In genomic region chr2:75964972-75965371, GRCm38 (mm10) we compare ENCODE assay signal across 7 mouse cellular contexts. TPM values are rescaled to one million over a fixed set of nuclear protein-coding genes. Genes with fewer than 3 reads are reported as not detected.
A peak's percentile ranks its signal among the peaks of the same experiment; 100 is the strongest.
DNase-seq lines count a peak whose midpoint lies in the region; ATAC-seq lines count a peak whose summit lies in the region.

No protein-coding gene starts in this region.

- no peak; the same call in 1 of the 2 replicates for ATAC-seq in hindbrain, embryonic 14.5 days (ENCODE audit: low FRiP score)

- no peak overlapping the region for H3K4me3 ChIP-seq in hindbrain, embryonic 14.5 days (replicated peaks; ENCODE audit: low read length)

- H3K9ac ChIP-seq in hindbrain, embryonic 14.5 days: no peak overlapping the region; the same call in 1 of the 2 replicates

- DNase-seq in R1 (ENCODE audit: low read depth, low spot score): peak; percentile 84
- peak; percentile 82 for DNase-seq in cerebellum, adult 9-10 months
- peak; percentile 56 to 67 for DNase-seq in frontal cortex, postnatal 14 days (ENCODE audit: low spot score in 2 of 2)
- DNase-seq in hindbrain, embryonic 14.5 days (ENCODE audit: low spot score): peak; percentile 75
- DNase-seq in layer of hippocampus, postnatal 25 days (ENCODE audit: extremely low spot score in 1 of 2, low spot score in 1 of 2): peak; percentile 31 to 62
- DNase-seq in lung, postnatal 10 days: peak; percentile 86
- peak; percentile 10 for DNase-seq in ovary, postnatal 36 days (ENCODE audit: low spot score)

- H3K27me3 ChIP-seq in hindbrain, embryonic 14.5 days (ENCODE audit: control insufficient read depth, insufficient read depth, low read length): no peaks in the 10 kb centered on the region

- H3K4me2 ChIP-seq in hindbrain, embryonic 14.5 days (replicated peaks): peak overlapping the region; percentile 42

- H3K36me3 ChIP-seq in hindbrain, embryonic 14.5 days (replicated peaks; ENCODE audit: control insufficient read depth, insufficient read depth): no peaks in the 10 kb centered on the region

- H3K4me1 ChIP-seq in hindbrain, embryonic 14.5 days (replicated peaks; ENCODE audit: control insufficient read depth, insufficient read depth, low read length): peaks cover 6% of the 10 kb centered on the region; the same call in 1 of the 2 replicates

- WGBS in hindbrain, embryonic 14.5 days: 28% methylated on average over 5 of the region's 5 CpGs

- H3K27ac ChIP-seq in hindbrain, embryonic 14.5 days: no peak overlapping the region

- H3K9me3 ChIP-seq in hindbrain, embryonic 14.5 days (ENCODE audit: control insufficient read depth, low read length): no peaks in the 10 kb centered on the region

RNA-seq across cellular contexts. Expression of gene Ttc30a2, which starts 13.0 kb away (rescaled TPM):
- polyA plus RNA-seq in hindbrain, embryonic 14.5 days (2014; fragmentation: Nextera tagmentation; extraction: Ambion mirVana): 1.3 and 1.5 TPM in 2 replicates
- total RNA-seq in layer of hippocampus, postnatal 25 days (2021): under 1 TPM in 1 of 2 experiments, not detected in 1; 0.27 TPM

RNA-seq across cellular contexts. Expression of gene Ttc30a1, which starts 16.8 kb away (rescaled TPM):
- 8.7 and 9.2 TPM in 2 replicates for polyA plus RNA-seq in hindbrain, embryonic 14.5 days (2014; fragmentation: Nextera tagmentation; extraction: Ambion mirVana)
- 1 to 10 TPM; 3.1 to 3.2 TPM for total RNA-seq in layer of hippocampus, postnatal 25 days (2021)

RNA-seq across cellular contexts. Expression of gene Ttc30b, which starts 26.6 kb away (rescaled TPM):
- polyA plus RNA-seq in hindbrain, embryonic 14.5 days (2014; fragmentation: Nextera tagmentation; extraction: Ambion mirVana): 22.7 and 23.6 TPM in 2 replicates
- 10 to 100 TPM; 14.2 to 16.3 TPM for total RNA-seq in layer of hippocampus, postnatal 25 days (2021)

Comparison
In these comparisons a context has a peak if more than half of its experiments do, and no peak if none do; other contexts are left out.
1. DNase-seq: peak in every context shown above with its lines; median percentile 86 in lung, postnatal 10 days; 84 in R1; 82 in cerebellum, adult 9-10 months; 75 in hindbrain, embryonic 14.5 days; 62 in frontal cortex, postnatal 14 days; 46 in layer of hippocampus, postnatal 25 days; 10 in ovary, postnatal 36 days.